Comparison of ENCODE assay signal across 8 mouse cellular contexts in the genomic region with DNA sequence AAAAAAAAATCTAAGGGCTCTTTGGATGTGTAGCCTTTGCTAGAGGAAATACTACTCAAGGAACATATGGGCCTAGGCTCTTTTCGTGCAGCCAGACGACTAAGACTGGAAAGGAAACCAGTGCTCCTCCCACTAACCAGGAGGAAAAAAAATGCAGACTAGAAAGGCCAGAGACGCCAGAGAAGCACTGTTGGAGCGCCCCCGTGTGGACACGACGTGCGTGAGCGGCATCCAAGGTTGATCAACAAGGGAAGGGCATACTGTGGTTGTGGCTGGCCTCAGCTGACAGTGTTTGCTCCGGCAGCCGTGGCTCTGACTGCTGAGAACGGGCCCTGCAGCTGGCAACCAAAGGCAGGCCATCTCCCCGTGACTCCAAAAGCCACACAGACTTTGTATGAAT. TPM values are rescaled to one million over a fixed set of nuclear protein-coding genes. Genes with fewer than 3 reads are reported as not detected.
DNase-seq lines count a peak whose midpoint lies in the region; ATAC-seq and TF ChIP-seq lines count a peak whose summit lies in the region.

No protein-coding gene starts in this region.

- H3K9me3 ChIP-seq in embryonic facial prominence, embryonic 15.5 days (replicated peaks) = no peaks in the 10 kb centered on the region
- H3K9me3 ChIP-seq in limb, embryonic 13.5 days = no peaks in the 10 kb centered on the region
- H3K9me3 ChIP-seq in midbrain, embryonic 16.5 days (replicated peaks; ENCODE audit: control insufficient read depth, low read length, poor library complexity, severe bottlenecking) = no peaks in the 10 kb centered on the region

- H3K4me3 ChIP-seq in bone marrow macrophage, adult 2 months (ENCODE audit: insufficient read depth, low read length) = peak overlapping the region; percentile 15
- peak overlapping the region; percentile 25; the same call in 1 of the 2 replicates for H3K4me3 ChIP-seq in embryonic facial prominence, embryonic 15.5 days (replicated peaks)
- H3K4me3 ChIP-seq in limb, embryonic 13.5 days = peak overlapping the region; percentile 22
- no peak overlapping the region for H3K4me3 ChIP-seq in midbrain, embryonic 16.5 days (ENCODE audit: low read depth, low read length)
- H3K4me3 ChIP-seq in spleen, adult 2 months (ENCODE audit: extremely low read depth, insufficient read depth, insufficient read length) = no peak overlapping the region

- H3K27ac ChIP-seq in bone marrow macrophage, adult 2 months (ENCODE audit: insufficient read depth, low read depth, low read length) = no peak overlapping the region
- H3K27ac ChIP-seq in embryonic facial prominence, embryonic 15.5 days (replicated peaks) = peak overlapping the region; percentile 98
- peak overlapping the region; percentile 97 for H3K27ac ChIP-seq in limb, embryonic 13.5 days
- peak overlapping the region; percentile 64 for H3K27ac ChIP-seq in midbrain, embryonic 16.5 days (ENCODE audit: low read length)
- H3K27ac ChIP-seq in spleen, adult 2 months (ENCODE audit: insufficient read depth, low read length) = no peak overlapping the region

- no peak overlapping the region for H3K9ac ChIP-seq in embryonic facial prominence, embryonic 15.5 days
- peak overlapping the region; percentile 58 for H3K9ac ChIP-seq in limb, embryonic 13.5 days
- peak overlapping the region; percentile 8 for H3K9ac ChIP-seq in midbrain, embryonic 16.5 days (ENCODE audit: low read depth, low read length)

- 0 out of 2 replicates have a peak, but pooled peaks cover 3% of the 10 kb centered on the region for H3K4me1 ChIP-seq in bone marrow macrophage, adult 2 months (ENCODE audit: control insufficient read depth, insufficient read depth, low read length)
- H3K4me1 ChIP-seq in embryonic facial prominence, embryonic 15.5 days = peaks cover 48% of the 10 kb centered on the region
- peaks cover 42% of the 10 kb centered on the region for H3K4me1 ChIP-seq in limb, embryonic 13.5 days
- H3K4me1 ChIP-seq in midbrain, embryonic 16.5 days (ENCODE audit: control insufficient read depth, insufficient read depth, low read length) = peaks cover 32% of the 10 kb centered on the region
- H3K4me1 ChIP-seq in spleen, adult 2 months (ENCODE audit: control insufficient read depth, insufficient read depth, insufficient read length) = no peaks in the 10 kb centered on the region; the same call in 1 of the 2 replicates

- peak; percentile 60 for ATAC-seq in embryonic facial prominence, embryonic 15.5 days (ENCODE audit: insufficient number of reproducible peaks, low FRiP score, low TSS enrichment, low read depth)
- ATAC-seq in limb, embryonic 13.5 days (ENCODE audit: low FRiP score, low read depth) = peak; percentile 62
- ATAC-seq in midbrain, embryonic 16.5 days = peak; percentile 36

- TF ChIP-seq CTCF in bone marrow macrophage, adult 2 months (IDR thresholded peaks at IDR 0.05; ENCODE audit: low read depth, low read length) = peak; percentile 88
- peak; percentile 84 for TF ChIP-seq CTCF in spleen, adult 2 months (IDR thresholded peaks at IDR 0.05; ENCODE audit: extremely low read depth, insufficient read depth, insufficient read length, insufficient replicate concordance)

- H3K27me3 ChIP-seq in embryonic facial prominence, embryonic 15.5 days = no peaks in the 10 kb centered on the region
- H3K27me3 ChIP-seq in limb, embryonic 13.5 days = no peaks in the 10 kb centered on the region
- no peaks in the 10 kb centered on the region for H3K27me3 ChIP-seq in midbrain, embryonic 16.5 days (ENCODE audit: control insufficient read depth, insufficient read depth, low read depth, low read length)
- no peaks in the 10 kb centered on the region for H3K27me3 ChIP-seq in spleen, adult 2 months (ENCODE audit: control insufficient read depth, insufficient read depth, low read length)

- peak overlapping the region; percentile 49 for H3K4me2 ChIP-seq in embryonic facial prominence, embryonic 15.5 days (replicated peaks)
- H3K4me2 ChIP-seq in limb, embryonic 13.5 days (replicated peaks) = peak overlapping the region; percentile 54
- H3K4me2 ChIP-seq in midbrain, embryonic 16.5 days (ENCODE audit: low read length) = peak overlapping the region; percentile 27; the same call in 1 of the 2 replicates

- under 1% methylated on average over 13 of the region's 13 CpGs for WGBS in embryonic facial prominence, embryonic 15.5 days
- WGBS in limb, embryonic 13.5 days = under 1% methylated on average over 13 of the region's 13 CpGs
- under 1% methylated on average over 13 of the region's 13 CpGs for WGBS in midbrain, embryonic 16.5 days
- WGBS in spleen, adult 2 months = 2% methylated on average over 13 of the region's 13 CpGs

- no peaks in the 10 kb centered on the region for H3K36me3 ChIP-seq in embryonic facial prominence, embryonic 15.5 days
- H3K36me3 ChIP-seq in limb, embryonic 13.5 days = no peaks in the 10 kb centered on the region
- no peaks in the 10 kb centered on the region for H3K36me3 ChIP-seq in midbrain, embryonic 16.5 days (ENCODE audit: control insufficient read depth, insufficient read depth, low read length)
- H3K36me3 ChIP-seq in spleen, adult 2 months (ENCODE audit: control insufficient read depth, insufficient read depth, low read length) = no peaks in the 10 kb centered on the region

- DNase-seq in B cell, adult 2 months = peak; percentile 80 to 83
- DNase-seq in heart, adult 9 months (ENCODE audit: low spot score in 2 of 2) = peak; percentile 89 to 96
- DNase-seq in kidney, adult 9 months = peak; percentile 98
- DNase-seq in spleen, adult 2 months (ENCODE audit: low read depth in 1 of 2, low spot score in 2 of 2) = peak; percentile 28 to 66

- TF ChIP-seq POLR2A in bone marrow macrophage, adult 2 months (IDR thresholded peaks at IDR 0.05; ENCODE audit: borderline replicate concordance, low read depth, low read length) = no peak
- TF ChIP-seq POLR2A in spleen, adult 2 months (IDR thresholded peaks at IDR 0.05; ENCODE audit: low read depth, low read length) = no peak

RNA-seq across cellular contexts. Expression of gene Apol7a, which starts 30.8 kb away (rescaled TPM):
- not detected in 2 replicates for polyA plus RNA-seq in bone marrow macrophage, adult 2 months (2012; ENCODE audit: insufficient read depth, insufficient read length, missing spikeins)
- 0.29 and 0.33 TPM in 2 replicates for polyA plus RNA-seq in embryonic facial prominence, embryonic 15.5 days (2015; fragmentation: Nextera tagmentation; extraction: Ambion mirVana)
- not detected in 2 replicates for polyA plus RNA-seq in limb, embryonic 13.5 days (2015; fragmentation: Nextera tagmentation; extraction: Ambion mirVana)
- not detected in 2 replicates for polyA plus RNA-seq in midbrain, embryonic 16.5 days (2015; fragmentation: Nextera tagmentation; extraction: Ambion mirVana)
- polyA plus RNA-seq in spleen, adult 2 months (2012; rRNA removed) = 0.12 and 0.18 TPM in 2 replicates

RNA-seq across cellular contexts. Expression of gene Apol9a, which starts 42.8 kb away (rescaled TPM):
- polyA plus RNA-seq in bone marrow macrophage, adult 2 months (2012; ENCODE audit: insufficient read depth, insufficient read length, missing spikeins) = not detected in 2 replicates
- polyA plus RNA-seq in embryonic facial prominence, embryonic 15.5 days (2015; fragmentation: Nextera tagmentation; extraction: Ambion mirVana) = 0.13 and 0.20 TPM in 2 replicates
- not detected in 2 replicates for polyA plus RNA-seq in limb, embryonic 13.5 days (2015; fragmentation: Nextera tagmentation; extraction: Ambion mirVana)
- polyA plus RNA-seq in midbrain, embryonic 16.5 days (2015; fragmentation: Nextera tagmentation; extraction: Ambion mirVana) = not detected in 2 replicates
- 0.50 and 0.67 TPM in 2 replicates for polyA plus RNA-seq in spleen, adult 2 months (2012; rRNA removed)

Comparison
In these comparisons a context has a peak if more than half of its experiments do, and no peak if none do; other contexts are left out.
1. DNase-seq: peak in every context shown above with its lines; median percentile 98 in kidney, adult 9 months; 92 in heart, adult 9 months; 82 in B cell, adult 2 months; 47 in spleen, adult 2 months.
2. H3K27ac ChIP-seq: peak in embryonic facial prominence, embryonic 15.5 days (single experiment), limb, embryonic 13.5 days (single experiment) and midbrain, embryonic 16.5 days (single experiment); none in bone marrow macrophage, adult 2 months (single experiment) and spleen, adult 2 months (single experiment).
3. H3K4me3 ChIP-seq: peak in bone marrow macrophage, adult 2 months (single experiment), embryonic facial prominence, embryonic 15.5 days (single experiment) and limb, embryonic 13.5 days (single experiment); none in midbrain, embryonic 16.5 days (single experiment) and spleen, adult 2 months (single experiment).
4. Peak in every context shown above with its lines, with median percentiles within 50 percentile points of each other: ATAC-seq and H3K4me2 ChIP-seq.